Mouse (Mus musculus) hematopoietic stem cell, adult 5-6 weeks (primary cell): ENCODE results near the gene Galr3. TPM values are rescaled to one million over a fixed set of nuclear protein-coding genes. Genes with fewer than 3 reads are reported as not detected.
A peak's percentile ranks its signal among the peaks of the same experiment; 100 is the strongest.
"Not testable (repeated sequence)": the region's sequence is repeated elsewhere in the genome, so short reads cannot be mapped to it uniquely, and the experiment has no call there.

ENCODE experiments used
- ATAC-seq, 2 experiments: fragments of 125-278 bp in 1 of 2; replicated peaks in 1 of 2; 2 replicates each; pipeline ENCODE4 v1.8.0; 2016 to 2017; ENCODE audit warnings: inconsistent platforms in 2 of 2, mild to moderate bottlenecking in 2 of 2, moderate number of reproducible peaks in 2 of 2, low read depth in 1 of 2, moderate TSS enrichment in 1 of 2; ENCODE audit not compliant: low FRiP score in 2 of 2, poor library complexity in 2 of 2, severe bottlenecking in 2 of 2, insufficient read depth in 1 of 2, low TSS enrichment in 1 of 2
- total RNA-seq: library from RNA; stranded (forward); fragments of 172-1452, 232-1000 nt; gene quantifications from 2 replicates; pipeline ENCODE4 v1.2.3, GENCODE M21; 2017

Gene Galr3
- total RNA-seq, 1 experiment from 2014 or later = 1.7 TPM

DNA sequence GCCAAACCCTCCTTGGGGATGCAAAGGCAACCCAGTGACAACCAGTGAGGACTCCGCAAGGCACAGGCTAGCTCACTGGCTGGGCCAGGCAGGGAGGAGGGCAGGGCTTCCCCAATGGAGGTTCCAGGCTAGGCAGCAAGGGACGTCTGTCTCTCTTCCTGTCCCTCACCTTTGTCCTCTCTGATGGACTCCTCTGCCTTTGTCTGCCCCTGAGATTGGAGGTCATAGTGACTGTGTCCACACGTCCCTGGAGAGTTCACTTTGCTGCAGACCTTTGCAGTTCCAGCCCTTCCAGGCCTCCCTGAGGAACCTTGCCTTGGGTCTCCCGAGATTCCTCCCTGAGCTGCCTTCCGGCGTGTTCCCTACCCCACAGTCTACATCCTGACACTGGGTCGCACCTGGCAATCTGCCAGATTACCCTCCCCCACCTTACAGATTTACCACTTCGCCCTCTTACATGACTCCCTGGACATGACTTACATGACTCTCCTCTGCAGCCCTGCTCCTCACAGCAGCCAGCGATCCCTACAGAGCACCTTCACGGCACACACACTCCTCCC lies 18.9 kb upstream of the Galr3 start:
- no peak for ATAC-seq

GRCm38 (mm10) chr15:79023366-79023765 lies 18.3 kb upstream of the Galr3 start:
- no peak for ATAC-seq

- no peak for ATAC-seq
Observed at GRCm38 (mm10) chr15:79025687-79026308, 15.9 kb upstream of the Galr3 start.

GRCm38 (mm10) chr15:79026511-79027290 lies 15.0 kb upstream of the Galr3 start:
- no peak for ATAC-seq

- no peak for ATAC-seq
Observed at GRCm38 (mm10) chr15:79027291-79028205, 14.1 kb upstream of the Galr3 start.

DNA sequence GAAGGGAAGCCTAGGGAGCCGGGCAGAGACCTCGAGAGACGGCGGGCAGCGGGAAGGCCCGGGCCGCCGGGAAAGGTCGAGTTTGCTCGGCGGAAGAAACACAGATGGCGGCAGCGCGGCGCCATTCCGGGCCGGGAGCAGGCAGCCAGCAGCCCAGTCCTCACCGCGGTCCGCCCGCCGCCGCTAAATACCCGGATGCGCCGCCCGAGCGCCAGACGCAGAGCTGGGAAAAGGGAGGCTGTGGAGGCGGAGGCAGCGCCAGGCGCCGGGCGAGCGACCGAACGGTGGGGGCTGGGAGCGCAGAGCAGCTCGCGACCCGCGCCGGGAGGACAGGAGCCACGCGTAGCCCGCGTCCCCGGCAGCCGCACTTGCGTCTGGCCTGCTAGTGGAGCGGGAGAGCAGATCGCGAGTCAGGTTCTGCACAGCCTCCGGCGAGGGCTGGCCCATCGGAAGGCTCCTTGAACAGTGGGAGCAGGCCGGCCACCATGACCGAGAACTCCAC lies 13.4 kb upstream of the Galr3 start, which contains the start of gene H1f0:
H1f0 (plus strand) TSS at position 214 of the 502 bp plus-strand sequence.
- peak; percentile 54 to 61 for ATAC-seq

DNA sequence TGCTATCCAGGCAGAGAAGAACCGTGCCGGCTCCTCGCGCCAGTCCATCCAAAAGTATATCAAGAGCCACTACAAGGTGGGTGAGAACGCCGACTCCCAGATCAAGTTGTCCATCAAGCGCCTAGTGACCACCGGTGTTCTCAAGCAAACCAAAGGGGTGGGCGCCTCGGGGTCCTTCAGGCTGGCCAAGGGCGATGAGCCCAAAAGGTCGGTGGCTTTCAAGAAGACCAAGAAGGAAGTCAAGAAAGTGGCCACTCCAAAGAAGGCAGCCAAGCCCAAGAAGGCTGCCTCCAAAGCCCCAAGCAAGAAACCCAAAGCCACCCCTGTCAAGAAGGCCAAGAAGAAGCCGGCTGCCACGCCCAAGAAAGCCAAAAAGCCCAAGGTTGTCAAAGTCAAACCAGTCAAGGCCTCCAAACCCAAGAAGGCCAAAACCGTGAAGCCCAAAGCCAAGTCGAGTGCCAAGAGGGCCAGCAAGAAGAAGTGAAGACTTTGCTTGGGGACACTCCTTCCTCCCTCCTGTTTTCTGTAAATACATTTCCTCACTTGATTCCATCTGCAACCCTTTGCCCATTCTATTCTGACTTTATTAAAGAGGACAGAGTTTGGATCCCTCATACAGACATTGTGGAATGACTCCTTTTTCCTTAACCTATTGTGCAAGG lies 12.7 kb upstream of the Galr3 start:
- no peak for ATAC-seq

- ATAC-seq = no peak
Observed at GRCm38 (mm10) chr15:79029519-79030241, 12.0 kb upstream of the Galr3 start.

DNA sequence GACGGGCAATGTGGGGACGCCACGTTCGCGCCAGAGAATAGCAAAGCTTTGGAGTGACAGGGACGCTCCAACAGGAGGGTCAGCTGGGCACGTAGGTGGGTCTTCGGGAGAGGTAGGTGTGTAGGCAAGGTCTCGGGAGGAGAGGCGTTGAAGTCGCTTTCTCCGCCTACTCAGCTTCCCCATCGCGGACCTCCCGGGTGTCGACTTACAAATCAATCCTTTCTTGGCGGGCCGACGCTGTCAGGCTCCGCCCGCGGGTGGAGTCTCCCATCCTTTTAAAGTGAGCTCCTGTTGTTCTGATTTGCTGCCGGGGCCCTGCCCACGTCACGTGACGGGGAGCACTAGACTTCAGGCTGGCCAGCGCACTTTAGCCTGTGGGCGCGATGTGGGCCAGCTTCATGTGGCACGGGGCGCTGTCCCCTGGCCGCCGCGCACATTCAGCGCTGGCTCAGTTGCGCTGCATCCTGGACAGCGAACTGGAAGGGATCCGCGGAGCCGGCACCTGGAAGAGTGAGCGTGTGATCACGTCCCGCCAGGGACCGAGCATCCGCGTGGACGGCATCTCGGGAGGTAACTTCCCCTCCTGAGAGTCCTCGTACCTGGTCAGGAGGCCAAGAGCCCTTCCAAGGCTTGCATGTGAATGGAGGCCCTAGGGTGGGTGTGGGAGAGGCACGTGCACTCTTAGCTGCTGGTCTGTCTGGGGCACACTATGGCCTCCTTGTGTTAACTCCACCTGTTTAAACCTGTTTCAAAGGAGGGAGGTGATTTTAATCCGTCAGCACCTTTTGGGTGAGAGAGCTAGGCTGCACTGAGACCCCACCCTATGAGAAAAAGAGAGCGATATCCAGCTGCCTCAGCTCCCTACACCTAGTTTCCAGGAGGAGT lies 10.9 kb upstream of the Galr3 start:
- peak; percentile 79 to 85 for ATAC-seq

- ATAC-seq = not testable (repeated sequence)
Observed at GRCm38 (mm10) chr15:79031908-79032307, 9.8 kb upstream of the Galr3 start.

DNA sequence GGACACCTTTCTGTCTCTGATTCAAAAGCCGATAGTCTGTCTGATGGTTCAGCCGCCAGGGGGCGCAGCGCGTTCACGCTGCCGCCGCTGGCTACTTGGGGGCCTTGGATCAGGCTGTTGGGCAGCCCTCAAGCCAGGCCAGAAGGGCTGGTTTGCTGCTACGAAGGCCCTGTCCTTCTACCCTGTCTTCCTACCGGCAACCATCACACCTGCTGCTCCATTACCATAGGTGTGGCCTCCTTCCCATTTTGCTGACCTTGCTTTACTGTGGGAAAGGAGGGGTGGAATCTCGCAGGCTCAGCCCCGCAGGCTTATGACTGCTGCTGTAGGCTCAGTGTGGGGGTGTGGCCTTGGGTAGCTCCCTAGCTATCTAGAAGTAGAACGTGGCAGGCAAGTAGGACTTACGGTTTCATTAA lies 3.8 kb upstream of the Galr3 start:
- peak; percentile 22 to 29; a peak in 2 of 4 replicates for ATAC-seq

DNA sequence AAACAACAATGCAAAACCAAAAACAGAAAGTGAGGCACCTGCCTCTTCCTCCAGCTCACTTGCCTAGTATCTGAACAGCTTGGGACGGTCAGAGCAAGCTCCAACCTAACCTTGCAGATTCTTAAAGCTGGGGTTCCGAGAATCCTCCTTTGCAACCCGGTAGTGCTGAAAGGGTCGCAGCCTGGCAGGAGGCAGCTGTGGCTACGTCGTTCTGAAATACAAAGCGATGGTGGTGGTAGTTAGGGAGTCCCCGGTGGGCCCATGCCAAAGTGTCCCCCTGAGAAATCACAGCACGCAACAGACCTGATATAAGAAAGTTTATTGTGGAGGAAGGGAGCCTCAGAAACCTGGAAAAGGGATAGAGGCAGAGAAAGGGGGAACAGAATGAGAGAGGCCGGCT lies 3.4 kb upstream of the Galr3 start:
- ATAC-seq = no peak

DNA sequence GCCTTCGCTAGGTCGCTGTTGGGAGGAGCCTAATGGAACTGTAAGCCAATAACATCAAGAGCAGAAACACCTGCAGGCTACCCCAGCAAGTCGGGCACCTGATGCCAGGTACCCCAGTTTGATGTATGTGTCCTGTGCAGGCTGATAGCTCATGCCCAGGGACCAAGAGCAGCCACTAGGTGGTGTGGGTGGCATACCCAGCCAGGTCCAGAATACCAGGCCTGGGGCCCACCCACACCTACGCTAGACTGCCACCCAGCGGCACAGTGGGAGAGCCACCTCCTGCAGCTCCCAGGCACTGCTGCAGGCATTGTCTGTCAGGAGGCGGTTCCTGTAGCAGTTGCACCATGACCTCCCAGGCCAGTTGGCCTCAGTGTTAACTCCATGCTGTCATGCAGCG lies 2.8 kb upstream of the Galr3 start:
- ATAC-seq = peak; percentile 93 to 97

DNA sequence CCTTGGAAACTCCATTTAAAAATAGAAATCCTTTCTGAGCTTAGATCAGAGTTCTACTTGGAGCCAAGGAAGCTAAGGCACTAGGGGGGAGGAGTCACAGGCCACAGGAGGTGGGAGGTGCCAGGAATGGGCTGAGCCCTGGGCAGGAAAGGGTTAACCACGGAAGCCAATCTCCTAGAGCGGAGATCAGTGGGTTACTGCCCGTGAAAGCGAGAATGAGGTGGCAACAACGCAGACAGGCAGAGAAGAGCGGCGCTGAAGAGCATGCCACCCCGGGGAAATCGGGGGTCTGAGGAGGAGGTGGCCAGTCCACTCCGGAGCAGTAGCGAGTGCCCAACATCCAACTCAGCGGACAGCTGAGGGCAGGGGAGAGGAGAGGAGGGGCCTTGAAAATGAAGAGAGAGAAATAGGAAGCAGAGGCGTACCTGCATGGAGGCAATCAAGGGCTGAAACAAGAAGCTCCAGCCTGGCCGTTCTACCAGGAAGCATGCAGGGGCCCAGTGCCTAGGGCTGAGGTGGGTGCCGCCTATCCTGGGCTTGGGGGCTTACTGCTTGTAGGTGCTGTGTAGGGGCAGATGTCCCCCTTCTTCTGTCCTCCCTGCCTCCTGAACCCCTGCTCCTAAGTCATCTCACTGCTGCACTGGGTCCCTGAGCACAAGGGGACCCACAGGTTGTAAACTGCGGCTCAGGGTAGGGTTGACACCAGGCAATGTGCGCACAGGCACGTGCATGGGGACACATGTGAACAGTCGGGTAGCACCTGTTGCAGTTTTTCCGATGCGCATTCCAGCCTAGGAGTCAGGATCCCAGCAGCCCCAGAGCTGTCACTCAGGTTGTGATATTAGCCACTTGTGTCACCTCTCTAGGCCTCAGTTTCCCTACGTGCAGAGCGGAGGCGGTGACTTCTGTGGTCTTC lies 926 bp upstream of the Galr3 start:
- peak; percentile 40 to 46; a peak in 3 of 4 replicates for ATAC-seq
